Mouse (Mus musculus): ENCODE data around the gene Btbd7.

Gene Btbd7
- long read RNA-seq, experiment 1, partial matches to known transcripts, result 0 of 4 reads
- long read RNA-seq, experiment 1, other reads (novel, unspliced or antisense), result 3 of 4 reads
- long read RNA-seq, experiment 2, transcript Btbd7-203 (3 exons, 3,509 nt), result major isoform, 8 of 13 reads
- long read RNA-seq, experiment 2, partial matches to known transcripts, result 1 of 13 reads
- long read RNA-seq, experiment 2, other reads (novel, unspliced or antisense), result 4 of 13 reads

GRCm38 (mm10) chr12:102878031-102878823 is at the start of gene Btbd7:
TSS of gene Btbd7 (minus strand) at chr12:102878471.
- intact Hi-C loops (cut with DNase I), result loop anchor here (5.0 kb wide), 1 partner anchor 121 kb away; the partner anchor contains the start of genes Gm20604, Gm28051, Gon7 and Ubr7

GRCm38 (mm10) chr12:102916073-102916472 is 37.8 kb upstream of the Btbd7 start:
- intact Hi-C loops (cut with DNase I), result no loop called here

GRCm38 (mm10) chr12:102908191-102908590 is 29.9 kb upstream of the Btbd7 start:
- intact Hi-C loops (cut with DNase I), result no loop called here

- intact Hi-C loops (cut with DNase I), result no loop called here
Measured at GRCm38 (mm10) chr12:102899091-102899490, 20.8 kb upstream of the Btbd7 start, which contains the start of gene Cox8c. TSS of gene Cox8c (plus strand) at chr12:102899316.

- intact Hi-C loops (cut with DNase I), result no loop called here
Measured at GRCm38 (mm10) chr12:102888568-102888967, 10.3 kb upstream of the Btbd7 start.

- intact Hi-C loops (cut with DNase I), result no loop called here
Measured at GRCm38 (mm10) chr12:102887366-102887765, 9.1 kb upstream of the Btbd7 start.

GRCm38 (mm10) chr12:102885735-102886134 is 7.5 kb upstream of the Btbd7 start:
- intact Hi-C loops (cut with DNase I), result loop anchor here (2.0 kb wide), 1 partner anchor 179 kb away; no protein-coding TSS in a partner anchor

GRCm38 (mm10) chr12:102878901-102879300 is 630 bp upstream of the Btbd7 start:
- intact Hi-C loops (cut with DNase I), result loop anchor here (5.0 kb wide), 1 partner anchor 122 kb away; the partner anchor contains the start of genes Gm20604, Gm28051, Gon7 and Ubr7

GRCm38 (mm10) chr12:102877301-102878030 is 805 bp downstream of the Btbd7 start:
- intact Hi-C loops (cut with DNase I), result loop anchor here (5.0 kb wide), 1 partner anchor 120 kb away; the partner anchor contains the start of genes Gm20604, Gm28051, Gon7 and Ubr7

GRCm38 (mm10) chr12:102870527-102870926 is 7.7 kb downstream of the Btbd7 start:
- intact Hi-C loops (cut with DNase I), result loop anchor here (5.0 kb wide), 1 partner anchor 38 kb away; no protein-coding TSS in a partner anchor

- intact Hi-C loops (cut with DNase I), result loop anchor here (5.0 kb wide), 1 partner anchor 38 kb away; no protein-coding TSS in a partner anchor
Measured at GRCm38 (mm10) chr12:102869802-102870201, 8.5 kb downstream of the Btbd7 start.

GRCm38 (mm10) chr12:102860806-102861205 is 17.5 kb downstream of the Btbd7 start:
- intact Hi-C loops (cut with DNase I), result no loop called here

GRCm38 (mm10) chr12:102838271-102838670 is 40.0 kb downstream of the Btbd7 start:
- intact Hi-C loops (cut with DNase I), result no loop called here

- intact Hi-C loops (cut with DNase I), result loop anchor here (5.0 kb wide), 1 partner anchor 39 kb away; no protein-coding TSS in a partner anchor
Measured at GRCm38 (mm10) chr12:102832746-102833300, 45.4 kb downstream of the Btbd7 start.

- intact Hi-C loops (cut with DNase I), result loop anchor here (5.0 kb wide), 1 partner anchor 40 kb away; no protein-coding TSS in a partner anchor
Measured at GRCm38 (mm10) chr12:102831888-102832287, 46.4 kb downstream of the Btbd7 start.

GRCm38 (mm10) chr12:102827119-102827518 is 51.2 kb downstream of the Btbd7 start:
- intact Hi-C loops (cut with DNase I), result no loop called here

- intact Hi-C loops (cut with DNase I), result no loop called here
Measured at GRCm38 (mm10) chr12:102826399-102826798, 51.9 kb downstream of the Btbd7 start.

- intact Hi-C loops (cut with DNase I), result no loop called here
Measured at GRCm38 (mm10) chr12:102814858-102815257, 63.4 kb downstream of the Btbd7 start.

- intact Hi-C loops (cut with DNase I), result no loop called here
Measured at GRCm38 (mm10) chr12:102799528-102799927, 78.7 kb downstream of the Btbd7 start.

- intact Hi-C loops (cut with DNase I), result no loop called here
Measured at GRCm38 (mm10) chr12:102787927-102788326, 90.3 kb downstream of the Btbd7 start.

- intact Hi-C loops (cut with DNase I), result no loop called here
Measured at GRCm38 (mm10) chr12:102785593-102785985, 92.7 kb downstream of the Btbd7 start.
